Mouse (Mus musculus): ENCODE results near the gene Trpm1.
"Not testable (repeated sequence)": the region's sequence is repeated elsewhere in the genome, so short reads cannot be mapped to it uniquely, and the experiment has no call there.

The Trpm1 gene

GRCm38 (mm10) chr7:64153535-64153934 lies at the start of gene Trpm1:
Gene Trpm1 (plus strand): TSS chr7:64153835.
- no peak for DNase-seq

- no peak for DNase-seq
Observed at GRCm38 (mm10) chr7:64122131-64122715, 31.4 kb upstream of the Trpm1 start.

- DNase-seq: no peak
Observed at GRCm38 (mm10) chr7:64123721-64124120, 29.9 kb upstream of the Trpm1 start.

- not testable (repeated sequence) for DNase-seq
Observed at GRCm38 (mm10) chr7:64125994-64126393, 27.6 kb upstream of the Trpm1 start.

- DNase-seq: no peak
Observed at GRCm38 (mm10) chr7:64139866-64140265, 13.8 kb upstream of the Trpm1 start.

- DNase-seq: no peak
Observed at GRCm38 (mm10) chr7:64141301-64142032, 12.2 kb upstream of the Trpm1 start.

GRCm38 (mm10) chr7:64149337-64149736 lies 4.3 kb upstream of the Trpm1 start:
- no peak for DNase-seq

GRCm38 (mm10) chr7:64149747-64150146 lies 3.9 kb upstream of the Trpm1 start:
- peak; percentile 21 for DNase-seq

- no peak for DNase-seq
Observed at GRCm38 (mm10) chr7:64150436-64151080, 3.1 kb upstream of the Trpm1 start.

GRCm38 (mm10) chr7:64155226-64155625 lies 1.6 kb downstream of the Trpm1 start:
- peak; percentile 38 for DNase-seq

- DNase-seq: peak; percentile 90
Observed at GRCm38 (mm10) chr7:64155687-64156086, 2.1 kb downstream of the Trpm1 start.

GRCm38 (mm10) chr7:64156271-64156911 lies 2.8 kb downstream of the Trpm1 start:
- DNase-seq: peak; percentile 70

- peak; percentile 27 for DNase-seq
Observed at GRCm38 (mm10) chr7:64156918-64157690, 3.5 kb downstream of the Trpm1 start.

- peak; percentile 34 for DNase-seq
Observed at GRCm38 (mm10) chr7:64158281-64159055, 4.8 kb downstream of the Trpm1 start.

- DNase-seq: no peak
Observed at GRCm38 (mm10) chr7:64159056-64159542, 5.5 kb downstream of the Trpm1 start.

- peak; percentile 21 for DNase-seq
Observed at GRCm38 (mm10) chr7:64159612-64160591, 6.3 kb downstream of the Trpm1 start.

- no peak for DNase-seq
Observed at GRCm38 (mm10) chr7:64160737-64161470, 7.3 kb downstream of the Trpm1 start.

GRCm38 (mm10) chr7:64161990-64162389 lies 8.4 kb downstream of the Trpm1 start:
- no peak for DNase-seq

GRCm38 (mm10) chr7:64163086-64163485 lies 9.5 kb downstream of the Trpm1 start:
- DNase-seq: no peak

GRCm38 (mm10) chr7:64163890-64164289 lies 10.3 kb downstream of the Trpm1 start:
- no peak for DNase-seq

Measured in cerebellum, adult 9-11 months (tissue).